Mouse (Mus musculus) CD4-positive, CD25-positive, alpha-beta regulatory T cell, adult 4 months (primary cell): ENCODE data around the gene Mboat7. TPM values are rescaled to one million over a fixed set of nuclear protein-coding genes. Genes with fewer than 3 reads are reported as not detected.
"Not testable (repeated sequence)": the region's sequence is repeated elsewhere in the genome, so short reads cannot be mapped to it uniquely, and the experiment has no call there.

Experiments used
- ATAC-seq: one replicate; pipeline ENCODE4 v1.8.0; 2017
- polyA plus RNA-seq, 2 experiments: library from polyadenylated mRNA; unstranded; fragments of 100-300 nt; shearing (Covaris generic); gene quantifications; one replicate each; pipeline ENCODE4 v1.2.1; 2017

Gene Mboat7
- 10 to 100 TPM; 19.4 to 25.7 TPM for polyA plus RNA-seq

- peak; percentile 79 for ATAC-seq
Measured at GRCm38 (mm10) chr7:3692987-3693808, at the start of gene Mboat7. Mboat7 (minus strand) TSS chr7:3693523.

GRCm38 (mm10) chr7:3732675-3733074 is 39.4 kb upstream of the Mboat7 start:
- not testable (repeated sequence) for ATAC-seq

- not testable (repeated sequence) for ATAC-seq
Measured at GRCm38 (mm10) chr7:3725459-3725858, 32.1 kb upstream of the Mboat7 start.

- ATAC-seq, result not testable (repeated sequence)
Measured at GRCm38 (mm10) chr7:3720268-3720667, 26.9 kb upstream of the Mboat7 start, which contains the start of gene Pirb. Pirb (minus strand) TSS chr7:3720391.

- no peak for ATAC-seq
Measured at GRCm38 (mm10) chr7:3715249-3715648, 21.9 kb upstream of the Mboat7 start.

- ATAC-seq, result no peak
Measured at GRCm38 (mm10) chr7:3712264-3712942, 19.1 kb upstream of the Mboat7 start.

GRCm38 (mm10) chr7:3709000-3709399 is 15.7 kb upstream of the Mboat7 start:
- no peak for ATAC-seq

- ATAC-seq, result not testable (repeated sequence)
Measured at GRCm38 (mm10) chr7:3708447-3708980, 15.2 kb upstream of the Mboat7 start.

GRCm38 (mm10) chr7:3707568-3708413 is 14.5 kb upstream of the Mboat7 start:
- no peak for ATAC-seq

GRCm38 (mm10) chr7:3707027-3707426 is 13.7 kb upstream of the Mboat7 start:
- ATAC-seq, result no peak

- ATAC-seq, result no peak
Measured at GRCm38 (mm10) chr7:3706343-3706934, 13.1 kb upstream of the Mboat7 start.

GRCm38 (mm10) chr7:3705911-3706310 is 12.6 kb upstream of the Mboat7 start:
- ATAC-seq, result no peak

- ATAC-seq, result not testable (repeated sequence)
Measured at GRCm38 (mm10) chr7:3705461-3705860, 12.1 kb upstream of the Mboat7 start.

GRCm38 (mm10) chr7:3704475-3704874 is 11.2 kb upstream of the Mboat7 start:
- peak; percentile 46 for ATAC-seq

- peak; percentile 95 for ATAC-seq
Measured at GRCm38 (mm10) chr7:3703879-3704441, 10.6 kb upstream of the Mboat7 start, which contains the start of gene Rps9. Rps9 (plus strand) TSS chr7:3703993.

GRCm38 (mm10) chr7:3703148-3703878 is 10.0 kb upstream of the Mboat7 start:
- peak; percentile 33 for ATAC-seq

GRCm38 (mm10) chr7:3698471-3698870 is 5.1 kb upstream of the Mboat7 start:
- ATAC-seq, result no peak

GRCm38 (mm10) chr7:3694949-3695305 is 1.6 kb upstream of the Mboat7 start:
- ATAC-seq, result not testable (repeated sequence)

- peak; percentile 29 for ATAC-seq
Measured at GRCm38 (mm10) chr7:3694076-3694948, 989 bp upstream of the Mboat7 start.

- no peak for ATAC-seq
Measured at GRCm38 (mm10) chr7:3693809-3694075, 419 bp upstream of the Mboat7 start.
